Mouse (Mus musculus) forebrain, postnatal 0 days (tissue): ENCODE results near the gene Cdhr3. TPM values are rescaled to one million over a fixed set of nuclear protein-coding genes. Genes with fewer than 3 reads are reported as not detected.

ENCODE experiments used
- ATAC-seq: fragments of 200-750 bp; cut with Nextera tagmentation; 2 replicates; pipeline ENCODE4 v1.8.0; 2017; ENCODE audit warnings: mild to moderate bottlenecking, moderate library complexity
- DNase-seq: peaks from one replicate; pipeline ENCODE4 v3.0.0-alpha.2; 2015
- H3K27ac ChIP-seq: fragments of 300-500 bp; sonication (generic); 2 replicates; pipeline ENCODE4 v1.5.1; 2014; ENCODE audit warnings: low read depth, mild to moderate bottlenecking, antibody characterized with exemption, low read length, moderate library complexity, mixed read lengths
- H3K27me3 ChIP-seq: fragments of 300-500 bp; sonication (generic); 2 replicates; pipeline ENCODE4 v1.6.1; 2014; ENCODE audit warnings: mild to moderate bottlenecking, low read length, mixed read lengths; ENCODE audit not compliant: insufficient read depth
- H3K36me3 ChIP-seq: fragments of 300-500 bp; sonication (generic); 2 replicates; pipeline ENCODE4 v1.6.1; 2014; ENCODE audit warnings: mild to moderate bottlenecking, moderate library complexity; ENCODE audit not compliant: insufficient read depth
- H3K4me1 ChIP-seq: fragments of 300-500 bp; sonication (generic); 2 replicates; pipeline ENCODE4 v1.6.1; 2014; ENCODE audit warnings: antibody characterized with exemption; ENCODE audit not compliant: insufficient read depth
- H3K4me2 ChIP-seq: fragments of 300-500 bp; sonication (generic); 2 replicates; pipeline ENCODE4 v1.6.1; 2014; ENCODE audit warnings: low read depth, mild to moderate bottlenecking, moderate library complexity
- H3K4me3 ChIP-seq: fragments of 300-500 bp; sonication (generic); 2 replicates; pipeline ENCODE4 v1.5.1; 2014; ENCODE audit warnings: low read depth, low read length, mixed read lengths
- H3K9ac ChIP-seq: fragments of 300-500 bp; sonication (generic); 2 replicates; pipeline ENCODE4 v1.6.1; 2014; ENCODE audit warnings: mild to moderate bottlenecking
- H3K9me3 ChIP-seq: fragments of 300-500 bp; sonication (generic); 2 replicates; pipeline ENCODE4 v1.6.1; 2016; ENCODE audit warnings: low read length
- CTCF ChIP-seq: sonication (generic); IDR thresholded peaks from 2 replicates; pipeline ENCODE4 v1.5.1; 2016; ENCODE audit warnings: antibody characterized with exemption, control low read depth, low read depth
- WGBS: fragments of 180-500 bp; shearing (Covaris S2); extraction: QIAGEN DNeasy Blood & Tissue Kit; methylation state at CpG from one replicate; pipeline ENCODE4 v1.1.7; 2014; 5-methylcytosine and 5-hydroxymethylcytosine counted together
- polyA plus RNA-seq: library from polyadenylated mRNA; unstranded; fragments of >200 nt; fragmentation: Nextera tagmentation; extraction: Ambion mirVana; gene quantifications from 2 replicates; pipeline ENCODE4 v1.2.1, GENCODE M21; 2015
- total RNA-seq: library from RNA; depleted of rRNA; stranded (reverse); fragments of >200 nt; gene quantifications from 2 replicates; pipeline ENCODE4 v1.2.3, GENCODE M21; 2014

The Cdhr3 gene
- total and polyA plus RNA-seq, 2 experiments from 2014 or later, result 0.81 to 0.85 TPM

DNA sequence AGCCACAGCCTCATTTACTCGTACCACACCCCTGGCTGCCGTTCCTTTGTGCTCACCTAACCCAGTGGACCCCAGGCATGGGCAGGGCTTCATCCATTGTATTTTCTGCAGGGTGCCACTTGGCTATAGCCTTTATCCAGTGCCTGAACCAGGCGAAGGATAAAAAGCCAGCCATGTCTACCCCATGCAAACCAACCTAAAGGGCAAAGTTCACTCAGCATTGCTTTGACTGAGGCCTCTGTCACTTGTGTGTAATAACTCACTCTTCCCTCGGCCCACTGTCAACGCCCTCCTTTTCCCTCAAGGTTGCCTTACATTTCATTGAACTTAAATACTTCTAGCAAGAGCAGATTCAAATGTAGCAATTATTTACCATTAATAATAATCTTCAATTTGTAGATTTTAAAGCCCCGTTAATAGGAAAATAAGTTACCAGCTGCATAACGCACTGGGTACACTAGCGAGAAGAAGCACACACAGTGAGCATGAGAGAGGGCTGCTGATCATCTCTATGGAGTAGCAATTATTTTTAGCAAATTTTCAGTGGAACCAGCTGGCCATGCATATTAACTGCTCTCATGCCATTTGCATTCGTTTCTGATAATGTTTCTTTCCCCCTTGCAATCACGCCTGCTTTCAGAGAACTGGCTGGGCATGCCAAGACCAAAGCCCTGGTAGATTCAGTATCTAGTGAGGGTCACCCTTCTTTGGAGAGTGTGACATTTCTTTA lies 13.9 kb upstream of the Cdhr3 start:
- TF ChIP-seq CTCF, result no peak
- Histone ChIP-seq H3K27me3 (no peaks in the 10 kb centered on the region), H3K4me2 (no peak overlapping the region), H3K4me1 (peaks cover 20% of the 10 kb centered on the region), H3K27ac (peak overlapping the region; percentile 57), H3K9ac (no peak overlapping the region), H3K36me3 (no peaks in the 10 kb centered on the region), H3K4me3 (no peak overlapping the region), H3K9me3 (no peaks in the 10 kb centered on the region)
- peak; percentile 67 for ATAC-seq
- peak; percentile 63 for DNase-seq
- WGBS, result 46% methylated on average over 10 of the region's 10 CpGs

DNA sequence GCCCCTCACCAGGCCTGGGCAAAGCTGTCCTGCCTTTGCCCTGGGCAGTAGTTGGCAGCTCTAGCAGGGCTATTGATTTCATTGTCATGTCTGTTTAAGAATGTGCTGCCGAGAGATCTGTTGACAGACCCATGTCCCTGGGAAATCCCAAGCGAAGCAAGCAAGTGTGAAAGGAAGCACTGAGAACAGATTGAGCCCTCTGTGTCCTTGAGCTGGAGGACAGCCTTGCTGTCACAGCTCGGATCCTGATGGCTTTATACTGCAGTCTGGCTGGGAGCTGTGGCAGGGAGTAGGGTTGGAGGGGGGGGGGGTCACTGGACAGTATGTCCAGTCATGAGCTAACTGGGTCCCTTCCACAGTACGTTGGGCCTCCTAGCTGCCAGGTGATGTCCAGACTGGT lies 13.0 kb upstream of the Cdhr3 start:
- H3K4me3 ChIP-seq, result no peak overlapping the region
- no peaks in the 10 kb centered on the region for H3K9me3 ChIP-seq
- 58% methylated on average over 4 of the region's 4 CpGs for WGBS
- TF ChIP-seq CTCF, result no peak
- no peak overlapping the region for H3K27ac ChIP-seq
- no peak for ATAC-seq
- H3K36me3 ChIP-seq, result no peaks in the 10 kb centered on the region
- peaks cover 20% of the 10 kb centered on the region for H3K4me1 ChIP-seq
- DNase-seq, result no peak
- no peaks in the 10 kb centered on the region for H3K27me3 ChIP-seq
- H3K9ac ChIP-seq, result no peak overlapping the region
- H3K4me2 ChIP-seq, result no peak overlapping the region

DNA sequence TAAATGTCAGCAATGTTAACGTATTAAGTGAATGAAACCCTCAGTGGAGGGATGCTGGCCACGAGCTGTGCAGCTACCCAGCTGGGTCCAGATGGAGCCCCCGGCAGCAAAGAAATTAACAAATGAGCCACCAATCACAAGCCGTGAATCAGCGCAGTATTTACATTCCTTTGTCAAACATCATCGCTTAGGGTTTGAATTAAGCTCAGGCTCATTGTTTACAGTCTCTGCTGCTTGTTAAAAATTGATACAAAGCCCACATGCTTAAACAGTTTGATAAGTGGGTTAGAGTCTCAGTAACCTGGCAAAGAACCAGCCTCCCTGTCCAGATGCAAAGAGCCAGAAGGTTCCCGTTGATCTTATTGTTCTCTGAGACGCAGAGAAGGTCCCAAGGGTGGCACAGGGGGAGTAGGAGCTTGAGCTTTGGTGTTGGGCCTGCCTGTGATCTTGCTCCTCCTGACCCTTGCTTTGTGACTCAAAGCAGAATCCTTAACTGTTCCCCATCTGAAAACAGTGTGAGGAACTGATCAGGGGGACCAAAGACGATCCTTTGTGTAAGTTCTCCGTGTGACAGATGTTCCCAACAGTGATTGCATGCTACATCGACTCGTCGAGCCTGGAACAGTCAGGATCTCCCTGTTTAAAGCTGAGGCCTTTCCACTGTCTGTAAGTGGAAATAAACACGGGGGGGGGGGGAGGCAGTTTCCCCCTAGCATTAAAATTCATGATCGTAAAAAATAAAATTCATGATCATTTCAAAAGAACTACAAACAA lies 9.9 kb upstream of the Cdhr3 start:
- Histone ChIP-seq H3K4me2 (no peak overlapping the region), H3K36me3 (no peaks in the 10 kb centered on the region), H3K4me1 (peaks cover 20% of the 10 kb centered on the region), H3K27me3 (no peaks in the 10 kb centered on the region), H3K9ac (no peak overlapping the region), H3K9me3 (no peaks in the 10 kb centered on the region), H3K27ac (no peak overlapping the region), H3K4me3 (no peak overlapping the region)
- peak; percentile 36 for DNase-seq
- WGBS, result 13% methylated on average over 15 of the region's 15 CpGs
- TF ChIP-seq CTCF, result no peak
- peak; percentile 44 for ATAC-seq

DNA sequence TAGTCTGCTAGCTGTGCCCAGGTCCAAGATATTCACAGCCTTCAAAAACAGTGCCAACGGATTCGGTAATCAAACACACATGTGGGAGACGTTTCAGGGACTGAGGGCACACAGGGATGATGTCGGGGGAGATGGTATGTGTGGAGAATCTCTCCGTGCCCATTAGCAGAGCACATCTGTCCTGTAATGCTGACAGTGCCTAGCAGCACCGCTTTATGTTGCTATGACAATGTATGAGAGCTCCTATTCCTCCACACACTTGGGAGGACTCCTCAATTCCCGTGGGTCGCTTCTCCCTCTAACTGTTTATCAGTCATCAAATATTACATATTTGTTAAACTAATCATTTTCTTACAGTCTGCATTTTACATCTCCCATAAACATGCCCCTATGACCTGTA lies 9.0 kb upstream of the Cdhr3 start:
- DNase-seq (no peak), ATAC-seq (peak; percentile 40; the same call in 1 of the 2 replicates)
- TF ChIP-seq CTCF, result no peak

GRCm38 (mm10) chr12:33096017-33096416 lies 3.3 kb upstream of the Cdhr3 start:
- ATAC-seq, result no peak
- Histone ChIP-seq H3K4me1 (no peaks in the 10 kb centered on the region), H3K36me3 (no peaks in the 10 kb centered on the region), H3K27ac (no peak overlapping the region), H3K9ac (no peak overlapping the region), H3K9me3 (no peaks in the 10 kb centered on the region), H3K4me3 (no peak overlapping the region), H3K4me2 (no peak overlapping the region), H3K27me3 (no peaks in the 10 kb centered on the region)
- WGBS, result 73% methylated on average over 3 of the region's 3 CpGs
- no peak for TF ChIP-seq CTCF
- no peak for DNase-seq

More for the DNA sequence above, 9.0 kb upstream of the Cdhr3 start:
- H3K9me3 ChIP-seq, result no peaks in the 10 kb centered on the region
- H3K9ac ChIP-seq, result no peak overlapping the region
- 70% methylated on average over 8 of the region's 8 CpGs for WGBS
- no peak overlapping the region for H3K4me2 ChIP-seq
- H3K36me3 ChIP-seq, result no peaks in the 10 kb centered on the region
- H3K27ac ChIP-seq, result no peak overlapping the region
- H3K4me1 ChIP-seq, result peaks cover 15% of the 10 kb centered on the region
- no peaks in the 10 kb centered on the region for H3K27me3 ChIP-seq
- H3K4me3 ChIP-seq, result no peak overlapping the region

GRCm38 (mm10) chr12:33092196-33092595 lies 479 bp downstream of the Cdhr3 start:
- Histone ChIP-seq H3K27ac (no peak overlapping the region), H3K4me2 (no peak overlapping the region), H3K4me1 (no peaks in the 10 kb centered on the region), H3K36me3 (no peaks in the 10 kb centered on the region), H3K9me3 (no peaks in the 10 kb centered on the region), H3K4me3 (no peak overlapping the region), H3K27me3 (no peaks in the 10 kb centered on the region), H3K9ac (no peak overlapping the region)
- WGBS, result 90% methylated on average over 2 of the region's 2 CpGs
- ATAC-seq (no peak), DNase-seq (no peak)
- no peak for TF ChIP-seq CTCF

GRCm38 (mm10) chr12:33086151-33086550 lies 6.5 kb downstream of the Cdhr3 start:
- H3K27ac ChIP-seq, result no peak overlapping the region
- H3K4me3 ChIP-seq, result no peak overlapping the region
- 0 out of 2 replicates have a peak, but pooled peaks cover 3% of the 10 kb centered on the region for H3K4me1 ChIP-seq
- no peak overlapping the region for H3K9ac ChIP-seq
- TF ChIP-seq CTCF, result no peak
- H3K9me3 ChIP-seq, result no peaks in the 10 kb centered on the region
- H3K36me3 ChIP-seq, result no peaks in the 10 kb centered on the region
- ATAC-seq, result peak; percentile 59
- no peak overlapping the region for H3K4me2 ChIP-seq
- no peak for DNase-seq
- H3K27me3 ChIP-seq, result no peaks in the 10 kb centered on the region
- WGBS, result 10% methylated on average over 5 of the region's 5 CpGs
